Mouse (Mus musculus) ovary, postnatal 10 days (tissue): ENCODE results near the gene Ift172.

ENCODE experiments used
- DNase-seq: peaks from one replicate; pipeline ENCODE4 v3.0.0; 2022; ENCODE audit warnings: low spot score

Ift172 gene

DNA sequence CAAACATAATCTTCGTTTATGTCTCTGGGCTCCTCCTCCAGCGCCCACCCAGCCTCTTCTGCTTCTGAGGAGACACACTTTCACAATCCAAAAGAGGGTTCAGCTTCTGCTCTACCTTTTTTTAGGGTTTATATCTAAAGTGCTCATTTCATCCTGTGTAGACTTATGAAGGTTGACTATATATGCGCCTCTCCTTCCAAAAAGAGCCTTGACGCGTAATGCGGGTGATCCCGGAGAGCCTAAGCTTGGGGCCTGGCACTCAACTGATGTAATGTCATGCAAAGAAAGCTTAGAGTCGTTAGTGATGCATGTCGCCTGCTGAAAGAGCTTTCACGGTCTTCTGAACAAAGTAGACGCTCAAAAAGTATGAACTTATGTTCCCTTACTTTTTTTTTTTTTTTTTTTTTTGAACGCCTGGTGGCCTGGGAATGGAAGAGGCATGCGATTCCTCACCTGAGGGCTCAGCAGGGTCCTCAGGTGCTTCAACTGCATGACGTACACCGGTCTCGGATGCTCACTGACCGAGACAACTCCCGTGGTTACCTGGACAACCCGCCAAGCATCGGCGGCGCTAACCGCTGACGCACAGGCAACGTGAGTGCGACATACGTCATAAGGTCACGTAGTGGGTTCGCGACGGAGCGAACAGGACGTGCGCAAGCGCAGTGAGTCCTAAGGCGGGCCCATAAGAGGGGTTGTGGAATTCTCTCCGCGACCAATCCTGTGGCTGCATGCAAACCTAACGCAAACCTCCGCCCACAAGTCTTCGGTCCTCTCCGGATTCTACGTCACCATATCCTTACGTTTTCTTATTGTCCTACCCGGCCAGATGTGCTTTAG, at the start of gene Ift172:
Gene Ift172, minus strand, starts transcription at position 596 of the 840 bp plus-strand sequence.
- DNase-seq = peak; percentile 80

DNA sequence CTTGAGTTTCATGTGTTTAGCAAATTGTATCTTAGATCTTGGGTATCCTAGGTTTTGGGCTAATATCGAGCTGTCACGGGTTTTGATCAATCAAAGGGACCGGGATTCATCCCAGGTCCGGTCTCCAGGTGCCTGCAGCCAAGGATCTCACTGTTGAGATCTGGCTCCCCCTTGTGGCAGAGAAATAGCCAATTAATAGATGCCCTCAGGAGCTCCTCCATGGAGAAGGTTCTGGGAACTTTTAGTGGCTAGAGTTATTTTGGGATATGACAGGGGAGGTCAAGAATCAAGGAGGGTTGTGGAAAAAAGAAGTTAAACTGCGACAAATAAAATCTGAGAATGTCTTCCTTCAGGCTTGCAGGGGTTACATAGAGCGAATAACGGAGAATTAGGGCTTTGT, 37.3 kb upstream of the Ift172 start:
- peak; percentile 9 for DNase-seq

DNA sequence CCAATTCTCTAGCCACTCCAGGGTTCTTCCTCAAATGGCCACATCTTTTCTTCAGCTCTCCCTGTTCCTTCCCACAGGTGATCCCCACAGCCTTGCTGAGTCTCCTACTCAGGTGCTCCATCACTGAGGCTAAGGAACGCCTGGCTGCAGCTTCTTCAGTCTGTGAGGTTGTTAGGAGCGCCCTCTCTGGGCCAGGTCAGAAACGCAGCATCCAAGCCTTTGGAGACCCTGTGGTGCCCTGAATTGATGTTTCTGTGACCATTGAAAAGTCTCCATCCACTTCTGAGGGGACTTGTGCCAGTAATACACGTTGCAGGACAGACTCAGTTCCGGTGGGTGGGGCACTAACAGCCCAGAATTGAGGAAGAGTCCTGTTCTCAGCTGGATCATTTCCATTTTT, 35.9 kb upstream of the Ift172 start:
- DNase-seq = no peak

DNA sequence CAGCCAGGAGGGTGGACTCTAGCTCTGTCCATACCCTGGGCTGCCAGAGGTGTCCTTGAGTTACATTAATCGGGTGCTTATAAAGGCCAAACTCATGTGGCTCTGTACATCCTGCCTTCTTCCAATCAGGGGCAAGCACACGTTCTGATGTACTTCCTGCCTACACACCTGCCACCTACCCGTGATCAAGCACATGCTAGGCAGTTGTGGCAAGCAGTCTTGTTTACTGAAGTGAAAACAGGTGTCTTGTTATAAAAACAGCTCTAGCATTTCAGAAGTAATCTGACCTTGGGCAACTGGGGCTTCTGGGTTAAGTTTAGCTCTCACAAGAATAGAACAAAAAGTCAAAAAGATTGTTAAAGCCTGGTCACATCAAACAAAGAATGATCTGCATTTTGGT, 33.2 kb upstream of the Ift172 start:
- no peak for DNase-seq

DNA sequence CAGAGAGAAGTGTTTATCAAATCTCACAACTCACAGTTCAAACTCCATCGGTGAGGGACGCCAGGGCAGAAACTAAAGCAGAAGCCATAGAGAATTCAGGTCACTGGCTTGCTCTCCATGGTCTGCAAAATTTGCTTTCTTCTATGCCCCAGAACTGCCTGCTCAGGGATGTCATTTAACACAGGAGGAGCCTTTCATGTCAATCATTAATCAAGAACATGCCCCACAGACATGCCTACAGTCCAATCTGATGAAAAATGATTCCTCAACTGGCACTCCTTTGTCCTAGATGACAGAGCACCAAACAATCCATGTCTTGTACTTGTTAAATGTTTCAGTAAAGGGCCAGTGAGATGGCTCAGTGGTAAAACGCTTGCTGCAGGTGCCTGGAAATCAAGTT, 31.9 kb upstream of the Ift172 start:
- DNase-seq = no peak

DNA sequence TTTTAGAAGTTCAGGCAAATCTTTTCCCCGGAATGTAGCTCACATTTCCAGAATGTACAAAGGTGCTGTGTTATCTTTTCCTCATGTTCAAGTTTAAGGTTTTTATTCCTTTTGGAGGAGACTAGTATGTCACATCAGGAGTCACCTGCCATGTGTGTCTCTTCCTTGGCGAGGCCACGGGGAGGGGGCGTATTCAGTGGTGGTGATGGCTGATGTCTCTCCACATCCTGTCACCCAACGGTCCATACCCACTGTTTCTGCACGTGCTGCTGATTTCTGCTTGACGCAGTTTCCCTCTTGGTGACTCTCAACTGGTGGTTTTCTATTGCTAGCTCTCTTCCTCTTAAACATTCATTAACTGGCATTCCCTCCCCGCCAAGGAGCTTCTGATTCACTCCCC, 21.9 kb upstream of the Ift172 start:
- DNase-seq = no peak

DNA sequence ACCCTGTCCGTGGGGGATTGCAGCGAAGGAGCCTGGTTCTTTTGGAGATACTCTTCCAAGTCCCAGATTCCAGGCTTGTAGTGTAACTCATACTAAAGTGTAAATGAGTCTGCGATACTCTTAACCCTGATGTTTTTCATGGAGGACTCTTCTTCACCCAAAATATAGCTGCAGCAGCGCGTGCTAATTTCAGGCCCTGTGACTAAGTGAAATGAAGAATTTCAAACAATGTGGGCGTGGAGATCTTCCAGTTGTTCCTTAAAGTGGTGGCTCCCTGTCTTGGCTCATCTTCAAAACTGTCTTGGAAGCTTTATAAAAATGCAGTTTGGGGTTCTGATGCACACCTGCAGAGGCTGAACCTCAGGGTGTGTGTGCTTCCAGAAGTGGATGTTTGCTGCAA, 12.2 kb upstream of the Ift172 start:
- no peak for DNase-seq

DNA sequence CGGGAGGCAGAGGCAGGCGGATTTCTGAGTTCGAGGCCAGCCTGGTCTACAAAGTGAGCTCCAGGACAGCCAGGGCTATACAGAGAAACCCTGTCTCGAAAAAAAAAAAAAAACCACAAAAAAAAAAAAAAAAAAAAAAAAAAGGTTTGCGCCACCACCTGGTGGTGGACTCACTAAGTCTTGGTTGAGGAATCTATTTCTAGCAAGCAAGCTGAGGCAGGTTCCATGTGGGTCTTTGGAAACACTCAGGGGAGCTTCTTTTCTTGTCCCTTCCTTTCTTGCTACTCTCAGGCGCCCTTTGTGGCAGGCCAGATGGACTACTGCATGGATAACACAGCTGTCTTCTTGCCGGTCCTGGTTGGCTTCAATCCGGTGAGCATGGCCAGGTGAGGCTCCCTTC, 10.9 kb upstream of the Ift172 start:
- DNase-seq = no peak

DNA sequence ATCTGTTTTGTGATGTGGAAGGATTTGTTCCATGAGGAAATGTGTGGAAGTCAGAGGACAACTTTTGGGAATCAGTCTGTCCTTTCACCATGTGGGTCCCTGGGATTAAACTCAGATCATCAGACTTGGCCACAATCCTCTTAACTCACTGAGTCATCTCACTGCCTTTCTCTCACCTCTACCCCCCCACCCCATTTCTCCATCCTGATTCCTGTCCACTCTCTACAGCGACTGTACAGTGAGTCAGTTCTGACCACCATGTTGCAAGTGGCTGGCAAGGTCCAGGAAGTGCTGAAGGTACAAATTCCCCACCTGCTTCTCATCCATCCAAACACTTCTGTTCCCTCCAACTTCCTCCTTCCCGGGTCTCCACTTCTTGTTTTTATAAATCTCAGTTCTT, 7.6 kb upstream of the Ift172 start:
- no peak for DNase-seq

DNA sequence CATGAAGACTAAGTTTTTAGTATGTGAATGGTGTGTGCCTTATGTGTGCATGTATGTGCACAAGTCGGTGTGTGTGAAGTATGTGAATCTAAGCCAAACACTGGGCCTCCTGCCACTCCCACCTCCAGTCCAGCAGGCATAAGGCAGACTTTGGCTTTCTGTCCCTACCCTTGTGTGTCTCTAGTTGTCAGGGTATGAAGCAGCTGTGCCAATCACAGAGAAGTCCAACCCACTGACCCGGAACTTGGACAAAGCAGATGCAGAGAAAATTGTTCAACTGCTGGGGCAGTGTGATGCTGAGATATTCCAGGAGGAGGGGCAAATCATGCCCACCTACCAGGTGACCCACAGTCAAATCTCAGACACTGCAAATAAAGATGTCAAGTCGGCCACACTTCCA, 7.1 kb upstream of the Ift172 start:
- DNase-seq = no peak

DNA sequence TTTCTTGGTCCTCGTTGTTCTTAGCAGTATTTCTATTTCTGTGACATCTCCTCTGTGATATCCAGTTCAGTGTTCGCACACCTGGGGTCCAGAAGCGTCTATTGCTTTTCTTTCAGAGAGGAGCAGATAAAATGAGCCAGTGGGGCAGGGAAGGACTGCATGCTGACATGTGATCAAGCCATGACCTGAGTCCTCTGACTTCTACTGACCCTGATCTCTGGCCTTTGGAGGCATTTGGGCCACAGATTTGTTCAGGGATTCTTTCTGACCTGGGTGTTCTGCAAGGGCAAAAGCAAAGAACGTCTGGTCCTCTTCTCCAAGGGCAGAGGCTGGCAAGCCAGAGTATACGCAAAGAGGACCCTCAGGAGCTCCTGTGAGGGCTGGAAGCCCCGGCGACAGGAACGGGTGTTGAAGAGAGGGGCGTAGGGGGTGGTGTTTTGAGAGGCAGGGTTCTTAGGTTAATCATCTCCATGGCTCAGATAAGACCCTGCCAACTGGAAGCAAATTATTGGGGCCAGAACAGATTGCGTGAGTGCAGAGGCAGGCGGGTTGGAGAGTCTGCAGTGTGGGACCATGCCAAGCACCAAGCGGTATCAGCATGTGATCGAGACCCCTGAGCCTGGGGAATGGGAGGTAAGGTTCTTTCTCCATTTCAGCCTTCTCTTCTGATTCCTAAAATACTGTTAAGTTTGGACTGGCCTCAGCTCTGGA, 6.3 kb upstream of the Ift172 start, which contains the start of gene Gckr:
Gene Gckr, plus strand, starts transcription at position 397 of the 711 bp plus-strand sequence.
- no peak for DNase-seq

DNA sequence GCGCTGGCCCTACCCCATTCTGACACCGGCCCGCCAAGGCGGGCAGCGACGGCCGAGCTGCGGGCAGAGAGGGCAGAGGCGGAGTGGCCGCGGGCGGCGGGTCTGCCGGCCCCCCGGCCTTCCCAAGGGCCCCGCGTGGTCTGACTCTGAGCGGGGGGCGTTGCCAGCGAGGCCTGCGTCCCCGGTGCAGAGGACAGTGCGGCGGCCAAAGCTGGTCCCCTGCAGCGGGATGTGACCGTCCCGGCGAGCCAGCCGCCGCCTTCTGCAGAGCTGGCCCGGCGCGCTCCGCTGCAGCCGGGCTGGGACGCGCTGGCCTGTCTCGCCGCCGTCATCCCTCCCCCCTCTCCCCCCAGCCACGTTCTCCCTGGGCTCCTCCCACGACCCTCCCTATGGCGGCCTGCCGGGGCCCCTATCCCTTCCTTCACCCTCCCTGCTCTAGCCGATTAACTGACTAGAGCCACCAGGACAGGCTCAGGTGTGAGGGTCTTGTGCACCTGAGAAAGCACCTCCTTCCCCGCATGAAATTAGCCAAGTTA, 4.8 kb upstream of the Ift172 start, which contains the start of gene Fndc4:
Gene Fndc4, minus strand, starts transcription at position 475 of the 536 bp plus-strand sequence.
- no peak for DNase-seq

DNA sequence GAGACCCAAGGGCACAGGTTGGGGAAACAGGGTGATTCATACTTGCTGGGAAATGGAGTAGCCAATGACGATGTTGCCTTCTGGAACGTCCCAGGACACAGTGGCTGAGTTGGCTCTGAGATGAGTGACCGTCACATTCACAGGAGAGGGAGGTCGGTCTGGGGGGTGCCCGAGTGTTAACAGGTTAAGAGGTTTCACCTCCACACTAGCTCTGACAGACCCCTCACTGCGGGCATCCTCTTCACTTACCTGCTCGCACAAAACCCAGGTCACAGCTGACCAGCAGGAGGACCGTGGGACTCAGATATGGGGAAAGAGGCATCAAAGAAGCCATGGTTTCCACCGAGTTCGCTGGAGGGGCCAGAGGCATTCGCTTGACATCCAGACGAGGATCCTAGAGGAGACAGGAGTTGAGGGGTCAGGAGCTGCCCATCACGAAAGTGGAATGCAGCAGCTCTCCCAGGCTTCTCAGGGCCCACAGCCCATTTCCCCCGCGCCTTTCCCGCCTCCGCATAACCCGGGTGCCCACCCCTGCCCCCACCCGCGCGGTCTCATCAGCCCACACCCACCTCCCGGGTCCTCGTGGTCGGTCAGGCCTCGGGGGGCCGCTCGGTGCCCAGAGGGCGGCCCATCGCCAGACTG, 4.2 kb upstream of the Ift172 start:
- no peak for DNase-seq

DNA sequence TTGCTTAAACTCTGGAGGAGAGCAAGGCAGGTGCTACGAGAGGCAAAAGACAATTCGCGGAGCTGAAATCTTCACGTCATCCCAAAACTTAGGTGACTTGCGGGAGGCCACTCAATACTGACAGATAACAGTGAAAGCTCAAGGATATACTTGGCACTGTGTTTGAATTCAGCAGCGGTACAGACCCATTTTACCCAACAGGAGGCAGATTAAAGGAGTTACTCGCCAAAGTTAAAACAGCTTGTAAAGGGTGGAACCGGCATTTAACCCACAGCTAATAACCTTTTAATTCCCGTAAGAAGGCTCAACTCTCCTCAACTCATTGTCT, 409 bp upstream of the Ift172 start:
- DNase-seq = no peak

DNA sequence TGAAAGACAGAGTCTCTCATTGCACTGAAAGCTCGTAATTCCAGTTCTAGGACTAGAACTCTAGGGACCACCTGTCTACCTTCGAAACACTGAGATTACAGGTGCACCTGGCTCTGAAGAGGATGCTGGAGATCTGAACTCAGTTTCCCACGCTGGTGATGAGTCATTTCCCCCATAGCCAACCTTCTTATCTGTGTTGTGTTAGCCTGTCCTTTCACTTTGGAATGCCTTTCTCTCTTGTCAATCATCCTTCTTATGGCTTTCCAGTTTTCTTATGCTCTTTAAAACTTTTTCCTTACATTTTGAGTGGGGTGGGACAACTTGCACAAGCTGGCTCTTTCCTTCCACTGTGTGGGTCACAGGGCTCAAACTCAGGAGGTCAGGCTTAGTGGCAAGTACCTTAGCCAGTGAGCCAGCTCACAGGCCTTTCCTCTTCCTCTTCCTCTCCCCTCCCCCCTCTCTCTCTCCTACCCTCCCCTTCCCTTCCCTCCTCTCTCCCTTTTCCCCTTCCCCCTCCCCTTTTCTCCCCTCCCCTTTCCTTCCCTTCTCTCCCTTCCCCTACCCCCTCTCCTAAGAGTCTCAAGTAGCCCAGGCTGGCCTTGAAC, 1.2 kb downstream of the Ift172 start:
- DNase-seq = no peak

DNA sequence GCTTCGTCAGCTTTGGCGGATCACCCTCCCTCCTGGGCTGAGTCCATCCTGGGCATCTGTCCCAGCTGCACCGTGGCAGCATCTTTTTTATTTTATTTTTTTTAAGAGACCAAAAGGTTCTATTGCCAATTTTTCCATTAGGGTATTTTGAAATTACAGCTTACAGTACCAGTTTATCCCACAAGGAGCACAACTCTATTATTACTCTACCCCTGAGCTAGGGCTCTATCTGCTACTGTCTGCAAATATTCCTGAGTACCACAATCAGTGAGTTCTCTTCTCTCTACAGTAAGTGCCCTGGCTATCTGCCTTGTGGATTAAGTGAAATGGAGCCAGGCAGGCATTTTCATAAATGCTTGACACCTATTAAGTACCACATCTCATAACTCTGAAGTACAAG, 2.3 kb downstream of the Ift172 start:
- DNase-seq = no peak

DNA sequence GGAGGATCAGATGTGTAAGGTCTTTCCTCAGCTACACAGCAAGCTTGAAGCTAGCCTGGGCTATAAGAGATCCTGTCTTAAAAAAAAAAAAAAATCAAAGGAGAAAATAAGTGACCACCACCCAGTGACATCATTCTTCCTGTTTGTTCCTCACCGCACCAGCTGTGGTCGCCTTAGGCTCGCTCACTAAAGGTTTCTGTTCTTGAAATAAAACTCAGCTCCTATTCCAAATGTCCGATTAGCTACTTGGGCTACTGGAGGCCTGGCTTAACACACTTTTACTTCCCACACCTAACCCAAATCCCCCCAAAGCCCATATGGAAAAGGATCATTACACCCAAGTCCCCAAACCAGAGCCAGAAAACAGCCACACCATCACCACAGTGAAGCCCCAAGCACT, 2.7 kb downstream of the Ift172 start:
- DNase-seq = no peak

DNA sequence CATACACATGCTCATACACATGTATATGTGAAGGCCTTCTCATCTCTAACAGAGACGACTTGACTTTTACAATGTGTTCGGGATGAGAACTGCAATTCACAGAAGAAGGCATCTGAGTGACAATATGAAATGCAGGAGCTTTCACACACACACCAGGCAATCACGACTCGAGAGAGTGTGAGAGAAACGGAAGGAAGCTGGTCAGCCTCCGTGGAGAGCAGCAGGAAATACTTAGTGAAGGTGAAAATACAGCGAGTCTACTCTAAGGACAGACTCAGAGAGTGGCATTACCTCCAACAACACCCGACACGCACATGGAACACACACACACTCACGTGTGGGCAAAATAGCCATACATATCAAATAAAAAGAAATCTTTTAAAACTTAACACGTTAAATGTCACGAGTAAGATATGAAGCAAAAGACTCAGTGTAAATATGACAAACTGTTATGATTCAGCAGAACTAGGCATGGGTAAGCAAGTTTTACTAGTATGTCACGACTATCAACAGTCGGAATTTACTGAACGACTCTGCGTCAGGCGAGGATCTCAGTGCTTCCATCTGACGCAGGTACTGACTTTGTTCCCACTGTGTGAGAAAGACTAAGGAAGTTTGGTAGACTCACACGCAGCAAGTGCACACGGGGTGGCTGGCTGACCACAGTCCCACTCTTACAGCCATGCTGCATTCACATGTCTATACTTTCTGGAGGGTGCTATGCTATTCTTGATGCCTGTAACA, 11.5 kb downstream of the Ift172 start:
- no peak for DNase-seq

DNA sequence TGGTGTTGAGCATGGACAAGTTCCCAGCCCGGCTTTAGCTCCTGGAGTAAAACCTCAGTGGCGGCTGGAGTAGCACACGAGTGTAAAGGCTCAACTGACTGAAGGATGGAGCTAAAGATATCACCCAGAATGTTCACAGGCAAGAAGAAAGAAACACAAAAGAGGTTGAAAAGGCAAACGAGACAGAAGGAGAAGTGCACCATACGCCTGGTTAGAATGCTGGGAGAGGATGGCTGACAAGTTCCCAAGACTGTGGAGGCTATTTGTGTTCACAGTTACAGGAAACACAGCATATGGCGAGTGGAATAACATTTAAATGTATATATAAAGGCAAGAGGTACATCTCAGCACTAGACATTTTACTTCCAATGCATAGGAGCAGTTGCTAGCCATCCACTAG, 17.9 kb downstream of the Ift172 start:
- no peak for DNase-seq

DNA sequence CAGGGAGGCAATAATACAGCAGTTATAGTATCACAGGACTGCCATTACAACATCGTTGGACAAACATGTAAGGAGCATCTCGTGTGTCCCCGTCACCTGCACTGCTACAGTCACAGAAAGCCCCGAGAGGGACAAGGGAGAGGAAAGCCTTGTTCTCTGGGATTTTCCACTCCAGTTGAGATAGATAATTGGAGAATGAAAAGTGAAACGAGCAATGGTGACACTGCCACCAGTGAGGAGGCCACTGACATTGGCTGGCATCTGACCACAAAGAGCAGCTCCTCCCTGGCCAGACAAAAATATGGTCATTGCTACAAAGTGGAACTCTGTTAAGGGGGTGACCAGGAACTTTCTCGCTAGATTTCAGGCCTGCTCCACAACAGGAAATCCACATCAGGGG, 23.2 kb downstream of the Ift172 start:
- DNase-seq = no peak

DNA sequence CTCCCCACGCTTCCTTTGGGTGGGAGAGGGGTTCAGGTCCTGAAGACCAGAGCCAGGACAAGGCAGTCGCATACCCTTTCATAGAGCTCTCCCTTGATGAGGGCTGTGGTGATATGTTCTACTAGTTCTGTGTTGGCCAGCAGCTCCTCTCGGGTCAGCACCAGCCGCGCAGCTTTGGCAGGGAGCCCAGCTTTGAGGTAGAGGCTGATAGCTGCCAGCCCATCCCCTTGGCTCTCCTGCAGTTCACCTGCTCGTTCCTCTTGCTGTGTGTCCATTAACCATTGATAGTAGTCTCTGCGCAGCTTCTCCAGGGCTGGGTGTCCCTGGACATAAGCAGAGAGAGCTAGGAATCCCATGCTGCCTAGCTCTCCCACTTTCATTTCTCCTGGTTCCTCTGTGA, 24.8 kb downstream of the Ift172 start:
- DNase-seq = no peak

DNA sequence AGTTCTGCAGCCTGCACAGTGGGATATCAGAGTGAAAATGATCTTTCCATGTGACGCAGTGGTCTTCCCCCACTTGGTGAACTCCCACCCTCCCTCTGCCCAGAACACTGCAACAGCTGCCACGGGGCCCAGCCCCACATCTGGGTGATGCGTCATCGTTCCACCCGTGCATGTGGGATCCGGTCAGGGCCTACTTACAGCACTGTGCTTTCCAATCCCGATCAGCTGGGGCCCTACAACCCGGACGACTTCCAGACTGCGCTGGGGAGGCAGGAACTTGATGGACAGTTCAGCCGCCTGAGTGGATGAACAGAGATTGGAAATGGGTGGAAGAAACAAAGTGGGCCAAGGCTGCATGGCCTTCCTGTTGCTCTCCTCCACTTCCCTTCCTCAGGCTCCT, 33.3 kb downstream of the Ift172 start:
- no peak for DNase-seq
